ENCODE assay signal across 12 mouse cellular contexts in the genomic region with DNA sequence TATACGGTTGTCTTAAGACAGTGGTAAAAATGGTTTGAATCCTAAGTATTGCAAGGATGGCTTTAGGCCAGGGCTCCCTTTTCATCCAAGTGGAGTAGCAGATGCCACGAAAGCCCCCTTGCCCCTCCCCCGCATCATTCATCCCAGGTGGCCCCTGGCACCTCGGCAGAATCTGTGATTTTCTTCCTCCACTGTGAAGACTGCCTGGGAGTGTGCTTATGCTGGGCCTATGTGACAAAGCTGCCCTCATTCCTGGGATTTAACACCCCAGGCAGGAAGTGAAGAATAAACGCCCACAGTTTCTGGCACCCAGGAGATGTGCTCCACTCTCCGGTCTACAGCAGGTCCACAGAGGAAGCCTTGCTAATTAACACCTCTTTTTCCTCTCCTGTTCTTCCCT. TPM values are rescaled to one million over a fixed set of nuclear protein-coding genes. Genes with fewer than 3 reads are reported as not detected.
DNase-seq lines count a peak whose midpoint lies in the region; ATAC-seq and TF ChIP-seq lines count a peak whose summit lies in the region.
"Had no signal": no experiment of that assay in that cellular context is flagged by ENCODE, and none has a peak within 500 bp of the region (broad histone marks: within the 10 kb centered on the region; RNA-seq: fewer than 3 reads in every experiment).

No protein-coding gene starts in this region.

- ATAC-seq in midbrain, embryonic 14.5 days (ENCODE audit: low FRiP score, low TSS enrichment): no peak
- no peak for ATAC-seq in midbrain, embryonic 11.5 days (ENCODE audit: low FRiP score)
- ATAC-seq in forebrain, embryonic 13.5 days: peak; percentile 88
- ATAC-seq: liver, postnatal 0 days had no signal

- H3K4me1 ChIP-seq in midbrain, embryonic 14.5 days (ENCODE audit: control insufficient read depth, insufficient read depth, low read length): no peaks in the 10 kb centered on the region
- H3K4me1 ChIP-seq in midbrain, embryonic 11.5 days (ENCODE audit: control insufficient read depth, insufficient read depth, low read length): peaks cover 3% of the 10 kb centered on the region; the same call in 1 of the 2 replicates
- peaks cover 31% of the 10 kb centered on the region for H3K4me1 ChIP-seq in forebrain, embryonic 13.5 days

- 48% methylated on average over 6 of the region's 6 CpGs for WGBS in midbrain, embryonic 14.5 days
- 63% methylated on average over 6 of the region's 6 CpGs for WGBS in midbrain, embryonic 11.5 days
- 34% methylated on average over 6 of the region's 6 CpGs for WGBS in forebrain, embryonic 13.5 days

- no peak overlapping the region for H3K9ac ChIP-seq in midbrain, embryonic 14.5 days (replicated peaks; ENCODE audit: low read length)
- no peak overlapping the region for H3K9ac ChIP-seq in midbrain, embryonic 11.5 days (ENCODE audit: low read length)
- H3K9ac ChIP-seq in forebrain, embryonic 13.5 days: no peak overlapping the region
- H3K9ac ChIP-seq: hindbrain, embryonic 12.5 days; liver, postnatal 0 days had no signal

- no peak overlapping the region for H3K27ac ChIP-seq in midbrain, embryonic 14.5 days (replicated peaks; ENCODE audit: low read depth, low read length)
- H3K27ac ChIP-seq in midbrain, embryonic 11.5 days (ENCODE audit: low read depth, low read length): no peak overlapping the region
- peak overlapping the region; percentile 59; the same call in 1 of the 2 replicates for H3K27ac ChIP-seq in forebrain, embryonic 13.5 days
- H3K27ac ChIP-seq in left cerebral cortex, adult 2 months: no peak overlapping the region
- H3K27ac ChIP-seq: heart, embryonic 10.5 days; hindbrain, embryonic 12.5 days had no signal

- intact Hi-C loops in left cerebral cortex, adult 2 months (cut with DNase I): loop anchor here (2.0 kb wide), 2 partner anchors 600 to 628 kb away; no protein-coding TSS in a partner anchor

- no peaks in the 10 kb centered on the region for H3K9me3 ChIP-seq in midbrain, embryonic 14.5 days (ENCODE audit: control insufficient read depth, low read length)
- H3K9me3 ChIP-seq in midbrain, embryonic 11.5 days (ENCODE audit: control insufficient read depth, low read length): no peaks in the 10 kb centered on the region
- H3K9me3 ChIP-seq in forebrain, embryonic 13.5 days (replicated peaks): no peaks in the 10 kb centered on the region
- H3K9me3 ChIP-seq: heart, embryonic 10.5 days; hindbrain, embryonic 12.5 days had no signal

- H3K4me2 ChIP-seq in midbrain, embryonic 14.5 days (ENCODE audit: low read length): no peak overlapping the region
- no peak overlapping the region for H3K4me2 ChIP-seq in midbrain, embryonic 11.5 days
- H3K4me2 ChIP-seq in forebrain, embryonic 13.5 days: no peak overlapping the region
- H3K4me2 ChIP-seq: hindbrain, embryonic 12.5 days had no signal

- peak; percentile 47 for DNase-seq in midbrain, embryonic 14.5 days
- DNase-seq in midbrain, embryonic 11.5 days (ENCODE audit: low spot score, missing footprints): no peak
- peak; percentile 38 to 57 for DNase-seq in left cerebral cortex, adult 2 months (ENCODE audit: extremely low spot score in 1 of 2, low spot score in 2 of 2)
- DNase-seq in right cerebral cortex, postnatal 36 days (ENCODE audit: low spot score in 2 of 2): peak; percentile 41 to 55
- no peak for DNase-seq in urinary bladder, postnatal 14 days (ENCODE audit: low spot score)
- no peak for DNase-seq in kidney, adult 8-10 months
- no peak for DNase-seq in kidney, postnatal 10 days
- DNase-seq: liver, postnatal 0 days had no signal

- no peak overlapping the region for H3K4me3 ChIP-seq in midbrain, embryonic 14.5 days (replicated peaks; ENCODE audit: low read depth, low read length)
- H3K4me3 ChIP-seq in midbrain, embryonic 11.5 days (ENCODE audit: low read depth, low read length): no peak overlapping the region
- no peak overlapping the region for H3K4me3 ChIP-seq in forebrain, embryonic 13.5 days
- no peak overlapping the region for H3K4me3 ChIP-seq in left cerebral cortex, adult 2 months
- H3K4me3 ChIP-seq: erythroblast, embryonic 14.5 days; heart, embryonic 10.5 days; hindbrain, embryonic 12.5 days had no signal

- no peaks in the 10 kb centered on the region for H3K36me3 ChIP-seq in midbrain, embryonic 14.5 days (ENCODE audit: control insufficient read depth, insufficient read depth, low read length)
- no peaks in the 10 kb centered on the region for H3K36me3 ChIP-seq in midbrain, embryonic 11.5 days (ENCODE audit: control insufficient read depth, insufficient read depth, low read length)
- no peaks in the 10 kb centered on the region for H3K36me3 ChIP-seq in forebrain, embryonic 13.5 days (ENCODE audit: poor library complexity, severe bottlenecking)
- H3K36me3 ChIP-seq: heart, embryonic 10.5 days; hindbrain, embryonic 12.5 days had no signal

- no peak for TF ChIP-seq CTCF in left cerebral cortex, adult 2 months (IDR thresholded peaks at IDR 0.05)

- no peaks in the 10 kb centered on the region for H3K27me3 ChIP-seq in midbrain, embryonic 14.5 days (ENCODE audit: control insufficient read depth, insufficient read depth, low read length)
- H3K27me3 ChIP-seq in midbrain, embryonic 11.5 days (ENCODE audit: control insufficient read depth, insufficient read depth, low read length): no peaks in the 10 kb centered on the region
- H3K27me3 ChIP-seq in forebrain, embryonic 13.5 days: no peaks in the 10 kb centered on the region
- H3K27me3 ChIP-seq: hindbrain, embryonic 12.5 days had no signal

RNA-seq across cellular contexts. Expression of a gene that starts 28.6 kb away (rescaled TPM):
- 66.4 and 101 TPM in 2 replicates for polyA plus RNA-seq in midbrain, embryonic 14.5 days (2014; fragmentation: Nextera tagmentation; extraction: Ambion mirVana)
- 107 and 112 TPM in 2 replicates for polyA plus RNA-seq in midbrain, embryonic 11.5 days (2014; fragmentation: Nextera tagmentation; extraction: Ambion mirVana)
- polyA plus RNA-seq in forebrain, embryonic 13.5 days (2015; fragmentation: Nextera tagmentation; extraction: Ambion mirVana): 63.3 and 70.1 TPM in 2 replicates
- total RNA-seq in left cerebral cortex, adult 2 months (2021): 10 to 100 TPM; 87.7 to 92.9 TPM

Comparison
In these comparisons a context has a peak if more than half of its experiments do, and no peak if none do; other contexts are left out.
1. DNase-seq: peak in midbrain, embryonic 14.5 days (single experiment), left cerebral cortex, adult 2 months (2 of 2) and right cerebral cortex, postnatal 36 days (2 of 2); none in midbrain, embryonic 11.5 days (single experiment), urinary bladder, postnatal 14 days (single experiment), kidney, adult 8-10 months (0 of 2) and kidney, postnatal 10 days (single experiment).